Mouse (Mus musculus): Measurements from ENCODE around the gene Gm8439. TPM values are rescaled to one million over a fixed set of nuclear protein-coding genes. Genes with fewer than 3 reads are reported as not detected.

Gm8439 gene
- total RNA-seq, 2 experiments from 2014 or later, result not detected

- no peak for DNase-seq (ENCODE audit: low spot score in 2 of 2)
Observed at GRCm38 (mm10) chr4:120612304-120613080, 23.9 kb downstream of the Gm8439 start.

DNA sequence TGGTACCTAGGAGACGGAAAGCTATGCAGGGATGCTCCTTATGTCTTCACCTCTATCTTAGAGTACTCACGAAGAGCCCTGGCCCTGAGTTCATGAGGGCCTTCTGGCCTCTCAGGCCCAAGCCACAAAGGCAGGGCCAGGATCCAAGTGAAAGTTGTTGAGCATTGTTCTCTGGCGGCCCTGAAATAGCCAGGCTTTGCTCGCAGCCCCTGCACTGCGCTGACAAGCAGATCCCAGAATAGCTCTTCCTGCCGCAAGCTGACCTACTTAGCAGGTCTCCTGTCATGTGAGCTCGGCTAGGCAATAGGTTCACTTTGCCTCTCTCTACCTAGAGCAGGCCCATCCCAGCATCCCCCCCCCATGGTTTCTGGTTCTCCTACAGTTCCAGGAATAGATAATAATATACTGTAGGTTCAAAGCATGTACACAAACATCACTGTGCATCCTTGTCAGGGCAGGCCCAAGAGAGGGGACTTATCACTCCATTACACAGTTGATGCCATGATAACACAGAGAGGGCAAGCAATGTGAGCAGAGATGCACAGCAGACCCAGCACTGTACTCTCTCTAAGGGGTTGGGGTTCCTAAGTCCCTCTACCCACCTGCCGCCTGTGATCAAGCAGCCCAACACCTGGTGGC, 25.3 kb downstream of the Gm8439 start:
- peak; percentile 28 to 61 for DNase-seq (ENCODE audit: low spot score in 2 of 2)

- DNase-seq (ENCODE audit: low spot score in 2 of 2), result no peak
Observed at GRCm38 (mm10) chr4:120614644-120615043, 26.1 kb downstream of the Gm8439 start.

- DNase-seq (ENCODE audit: low spot score in 2 of 2), result no peak
Observed at GRCm38 (mm10) chr4:120615528-120616081, 27.1 kb downstream of the Gm8439 start.

GRCm38 (mm10) chr4:120616199-120617025, 27.9 kb downstream of the Gm8439 start:
- DNase-seq (ENCODE audit: low spot score in 2 of 2), result no peak

- no peak for DNase-seq (ENCODE audit: low spot score in 2 of 2)
Observed at GRCm38 (mm10) chr4:120627728-120628127, 39.2 kb downstream of the Gm8439 start.

DNA sequence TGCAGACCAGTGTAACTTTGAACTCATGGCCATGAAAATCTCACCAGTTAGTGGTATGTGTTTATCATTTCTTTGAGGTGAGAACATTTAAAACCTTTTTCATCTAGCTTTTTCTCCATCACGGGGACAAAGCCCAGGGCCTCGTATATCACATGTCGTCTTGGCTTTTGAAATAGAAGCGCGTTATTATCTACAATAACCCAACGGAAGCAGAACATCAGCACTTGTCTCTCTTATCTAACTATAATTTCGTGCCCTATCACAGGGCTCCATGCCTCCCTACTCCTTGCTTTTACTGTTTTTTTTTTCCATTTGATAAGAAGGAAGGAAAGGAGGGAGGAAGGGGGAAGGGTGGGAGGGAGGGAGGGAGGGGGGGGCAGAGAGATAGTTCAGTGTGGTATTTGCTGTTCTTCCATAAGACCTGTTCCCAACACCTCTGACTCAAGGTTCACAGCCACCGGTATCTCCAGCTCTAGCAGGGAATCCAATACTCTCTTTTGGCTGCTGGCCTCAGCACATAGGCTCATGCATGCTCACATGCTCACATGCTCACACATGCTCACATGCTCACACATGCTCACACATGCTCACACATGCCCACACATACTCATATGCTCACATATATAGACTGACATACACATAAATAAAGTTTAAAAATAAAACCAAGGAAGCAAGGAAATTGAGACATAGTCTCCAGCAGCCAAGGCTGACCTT, 41.8 kb downstream of the Gm8439 start:
- DNase-seq (ENCODE audit: low spot score in 2 of 2), result no peak

- no peak for DNase-seq (ENCODE audit: low spot score in 2 of 2)
Observed at GRCm38 (mm10) chr4:120631828-120632227, 43.3 kb downstream of the Gm8439 start.

DNA sequence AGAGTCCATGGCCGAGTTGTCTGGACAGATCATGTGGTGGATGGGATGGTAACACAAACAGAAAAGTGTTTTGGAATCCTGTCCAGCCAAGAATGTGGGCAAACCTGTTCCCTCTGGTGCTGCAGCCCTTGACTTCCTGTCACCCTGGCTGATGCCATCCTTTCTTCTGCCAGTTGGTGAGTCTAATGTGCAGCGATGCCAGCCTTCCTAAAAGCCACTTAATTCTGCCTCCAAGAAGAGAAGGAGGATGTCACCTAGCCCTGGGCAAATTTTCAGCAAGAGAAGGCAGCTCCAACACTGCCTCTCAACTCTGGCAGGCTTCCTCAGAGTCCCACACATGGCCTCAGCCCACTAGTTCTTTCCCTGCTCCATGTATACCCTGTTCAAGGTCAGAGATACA, 46.8 kb downstream of the Gm8439 start:
- no peak for DNase-seq (ENCODE audit: low spot score in 2 of 2)

GRCm38 (mm10) chr4:120641946-120642345, 53.4 kb downstream of the Gm8439 start:
- DNase-seq (ENCODE audit: low spot score in 2 of 2), result no peak

- DNase-seq (ENCODE audit: low spot score in 2 of 2), result no peak
Observed at GRCm38 (mm10) chr4:120643899-120644298, 55.4 kb downstream of the Gm8439 start.

- DNase-seq (ENCODE audit: low spot score in 2 of 2), result peak; percentile 28 to 53
Observed at GRCm38 (mm10) chr4:120649369-120650207, 61.0 kb downstream of the Gm8439 start.

DNA sequence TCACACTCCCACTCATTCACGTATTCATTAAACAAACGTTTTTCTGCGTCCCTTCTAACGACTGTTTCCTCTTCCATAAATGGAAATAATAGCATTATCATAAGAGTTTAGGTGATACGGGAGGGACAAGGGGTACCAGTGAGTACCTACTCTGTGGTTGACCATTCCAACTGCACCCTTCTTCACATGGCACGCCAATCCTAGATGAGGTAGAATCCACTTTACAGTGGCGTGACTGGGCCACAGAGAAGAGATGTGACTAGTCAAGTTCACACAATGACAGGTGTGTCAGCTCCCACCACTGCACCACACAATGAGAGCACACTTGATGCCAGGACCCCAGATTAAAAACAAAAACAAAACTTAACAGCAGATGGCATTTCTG, 61.7 kb downstream of the Gm8439 start:
- no peak for DNase-seq (ENCODE audit: low spot score in 2 of 2)

GRCm38 (mm10) chr4:120655898-120656297, 67.4 kb downstream of the Gm8439 start:
- DNase-seq (ENCODE audit: low spot score in 2 of 2), result no peak

Other genes with a start within 250 kb of the Gm8439 start
- 10 to 100 TPM; 75.6 to 78.5 TPM for gene Scmh1, start 183.5 kb upstream of the Gm8439 start, total RNA-seq (2021)
- gene Slfnl1, start 56.5 kb upstream of the Gm8439 start, total RNA-seq (2021), result under 1 TPM; 0.17 to 0.36 TPM
- 10 to 100 TPM; 33.4 to 34.1 TPM for gene Ctps, start 18.5 kb upstream of the Gm8439 start, total RNA-seq (2021)
- gene Cited4, start 77.8 kb downstream of the Gm8439 start, total RNA-seq (2021), result 1 to 10 TPM; 1.4 to 1.7 TPM
- 1 to 10 TPM; 3.7 to 4.4 TPM for gene Kcnq4, start 159.9 kb downstream of the Gm8439 start, total RNA-seq (2021)
- gene Nfyc, start 242.8 kb downstream of the Gm8439 start, total RNA-seq (2021), result 10 to 100 TPM; 44.8 to 46.5 TPM

Data from layer of hippocampus, adult 18-20 months (tissue).